Mouse (Mus musculus): ENCODE data around the gene Gm16253. TPM values are rescaled to one million over a fixed set of nuclear protein-coding genes. Genes with fewer than 3 reads are reported as not detected.

The Gm16253 gene
- total RNA-seq, 2 experiments from 2014 or later, result 1.5 TPM

DNA sequence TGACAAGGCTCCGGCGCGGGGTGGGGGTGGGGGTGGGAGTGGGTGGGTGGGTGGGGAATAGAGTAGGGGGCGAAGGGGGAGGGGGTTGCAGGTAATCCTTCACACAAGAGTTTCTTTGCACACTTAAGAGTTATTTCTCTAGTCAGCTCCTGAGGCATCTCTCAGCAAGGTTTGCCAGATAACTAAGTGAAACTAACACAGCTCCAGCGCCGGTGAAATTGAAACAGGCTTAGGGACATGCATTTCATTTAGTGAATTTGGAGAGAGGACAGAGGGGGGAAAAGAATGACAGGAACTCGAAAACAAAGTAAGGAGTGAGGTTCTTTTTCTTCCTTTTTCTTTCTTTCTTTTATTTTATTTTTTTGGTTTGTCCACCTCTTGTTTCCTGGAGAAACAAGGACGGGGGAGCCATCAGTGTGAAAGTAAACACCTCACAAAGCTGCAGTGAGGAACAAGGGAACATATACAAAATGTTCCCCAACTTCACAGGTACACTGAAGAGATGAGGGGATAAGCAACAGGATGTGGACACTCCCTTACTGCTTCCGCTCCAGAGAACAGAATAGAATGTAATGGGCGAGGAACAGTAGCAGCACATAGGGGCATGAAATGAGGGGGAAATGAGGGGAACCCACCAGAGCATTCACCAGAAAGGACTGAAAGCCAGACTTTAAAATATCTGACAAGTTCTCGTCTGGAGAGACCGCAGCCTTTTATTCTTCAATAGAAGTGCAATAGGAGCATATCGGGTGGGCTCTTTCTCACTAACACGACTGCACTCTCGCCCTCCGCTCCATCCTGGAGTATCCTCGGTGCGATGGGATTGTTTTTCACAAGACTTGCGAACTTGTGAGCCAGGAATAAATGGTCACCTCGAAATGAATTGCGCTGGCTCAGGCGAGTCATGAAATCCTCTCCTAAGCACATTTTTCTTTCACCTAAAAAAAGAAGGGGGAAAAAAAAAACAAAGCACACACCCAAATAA, 19.8 kb upstream of the Gm16253 start:
- no peak for DNase-seq (ENCODE audit: low spot score in 2 of 2)

- peak; percentile 100 for DNase-seq (ENCODE audit: low spot score in 2 of 2)
Measured at GRCm38 (mm10) chr3:96557694-96558093, 19.1 kb upstream of the Gm16253 start, which contains the start of gene Txnip. TSS of gene Txnip (plus strand) at chr3:96557957.

- DNase-seq (ENCODE audit: low spot score in 2 of 2), result no peak
Measured at GRCm38 (mm10) chr3:96558159-96558558, 18.6 kb upstream of the Gm16253 start.

DNA sequence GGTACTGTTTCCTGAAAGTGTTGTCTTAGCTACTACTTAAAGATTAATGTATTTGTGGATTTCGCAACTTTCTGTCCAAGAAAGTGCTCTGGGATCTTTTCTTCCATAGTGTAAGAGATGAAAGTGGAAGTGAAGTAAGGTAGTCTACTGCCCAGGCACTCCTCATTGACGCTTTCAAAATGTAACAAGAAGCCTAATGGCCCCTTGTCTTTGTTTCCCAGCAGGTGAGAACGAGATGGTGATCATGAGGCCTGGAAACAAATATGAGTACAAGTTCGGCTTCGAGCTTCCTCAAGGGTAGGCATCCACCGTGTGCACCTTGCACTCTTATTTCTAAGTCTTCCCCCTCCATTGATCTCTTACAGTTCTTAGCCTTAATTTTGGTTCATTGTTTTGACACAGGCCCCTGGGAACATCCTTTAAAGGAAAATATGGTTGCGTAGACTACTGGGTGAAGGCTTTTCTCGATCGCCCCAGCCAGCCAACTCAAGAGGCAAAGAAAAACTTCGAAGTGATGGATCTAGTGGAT, 18.1 kb upstream of the Gm16253 start:
- DNase-seq (ENCODE audit: low spot score in 2 of 2), result no peak

- DNase-seq (ENCODE audit: low spot score in 2 of 2), result no peak
Measured at GRCm38 (mm10) chr3:96559398-96559910, 17.3 kb upstream of the Gm16253 start.

DNA sequence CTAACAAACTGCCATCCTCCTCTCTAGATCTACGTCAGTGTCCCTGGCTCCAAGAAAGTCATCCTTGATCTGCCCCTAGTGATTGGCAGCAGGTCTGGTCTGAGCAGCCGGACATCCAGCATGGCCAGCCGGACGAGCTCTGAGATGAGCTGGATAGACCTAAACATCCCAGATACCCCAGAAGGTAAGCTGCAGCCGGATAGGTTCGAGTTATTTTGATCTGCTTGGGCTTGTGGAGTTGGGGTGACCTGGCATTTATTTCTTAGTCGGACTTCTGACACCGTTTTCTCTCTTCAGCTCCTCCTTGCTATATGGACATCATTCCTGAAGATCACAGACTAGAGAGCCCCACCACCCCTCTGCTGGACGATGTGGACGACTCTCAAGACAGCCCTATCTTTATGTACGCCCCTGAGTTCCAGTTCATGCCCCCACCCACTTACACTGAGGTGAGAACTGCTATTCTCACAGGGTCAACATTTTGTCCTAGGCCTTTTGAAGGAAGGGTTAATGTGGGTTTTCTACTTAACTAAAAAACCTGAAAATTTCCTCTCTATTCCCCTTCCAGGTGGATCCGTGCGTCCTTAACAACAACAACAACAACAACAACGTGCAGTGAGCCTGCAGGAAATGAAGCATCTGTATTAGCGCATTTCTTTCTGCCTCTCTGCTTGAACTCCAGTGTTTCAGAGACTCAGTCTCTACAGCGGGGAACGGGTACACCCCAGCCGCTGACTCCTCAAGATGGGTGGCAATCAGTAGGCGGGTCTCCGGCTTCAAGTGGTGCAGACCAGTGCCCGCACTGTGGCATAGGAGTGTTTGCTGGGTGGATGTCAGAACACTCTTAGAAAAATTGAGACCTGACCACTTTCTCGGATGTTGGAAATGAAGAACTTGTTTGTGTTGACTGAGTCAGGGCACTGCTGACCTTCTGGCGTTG, 16.6 kb upstream of the Gm16253 start:
- no peak for DNase-seq (ENCODE audit: low spot score in 2 of 2)

GRCm38 (mm10) chr3:96560881-96561668, 15.7 kb upstream of the Gm16253 start:
- no peak for DNase-seq (ENCODE audit: low spot score in 2 of 2)

DNA sequence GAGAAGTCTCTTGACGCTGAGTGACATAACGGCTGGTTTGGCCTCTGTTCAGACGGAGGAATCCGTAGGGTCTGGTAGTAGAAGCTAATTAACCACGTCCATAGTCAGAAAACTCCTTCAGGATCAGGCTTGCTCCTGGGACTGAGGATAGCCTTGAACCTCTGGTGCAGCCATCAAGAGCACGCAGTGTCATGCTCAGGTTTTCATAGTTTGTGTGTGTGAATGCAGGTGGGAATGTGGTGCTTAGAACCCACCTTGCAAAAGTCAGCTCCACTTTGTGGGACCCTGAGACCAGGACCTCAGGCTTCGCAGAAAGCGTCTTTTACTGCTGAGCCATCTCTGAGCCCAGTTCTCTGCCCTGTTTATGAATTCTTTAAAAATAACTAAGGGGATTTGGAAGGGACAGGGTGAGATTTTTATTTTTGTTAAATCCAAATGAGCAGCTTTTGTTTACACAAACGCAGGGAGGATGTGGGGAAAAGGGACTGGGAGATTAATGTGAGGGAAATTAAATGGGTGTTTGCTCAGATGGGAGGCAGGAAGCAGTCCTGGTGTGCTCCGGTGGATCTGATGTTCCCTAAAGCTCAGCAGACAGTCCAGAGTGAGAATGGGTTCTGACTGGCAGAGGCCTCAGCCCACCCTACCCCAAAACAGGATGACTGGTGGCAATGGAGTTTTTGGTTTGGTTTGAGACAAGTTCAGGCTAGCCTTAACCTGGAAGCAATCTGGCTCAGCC, 14.7 kb upstream of the Gm16253 start:
- no peak for DNase-seq (ENCODE audit: low spot score in 2 of 2)

GRCm38 (mm10) chr3:96563267-96563666, 13.5 kb upstream of the Gm16253 start:
- DNase-seq (ENCODE audit: low spot score in 2 of 2), result no peak

DNA sequence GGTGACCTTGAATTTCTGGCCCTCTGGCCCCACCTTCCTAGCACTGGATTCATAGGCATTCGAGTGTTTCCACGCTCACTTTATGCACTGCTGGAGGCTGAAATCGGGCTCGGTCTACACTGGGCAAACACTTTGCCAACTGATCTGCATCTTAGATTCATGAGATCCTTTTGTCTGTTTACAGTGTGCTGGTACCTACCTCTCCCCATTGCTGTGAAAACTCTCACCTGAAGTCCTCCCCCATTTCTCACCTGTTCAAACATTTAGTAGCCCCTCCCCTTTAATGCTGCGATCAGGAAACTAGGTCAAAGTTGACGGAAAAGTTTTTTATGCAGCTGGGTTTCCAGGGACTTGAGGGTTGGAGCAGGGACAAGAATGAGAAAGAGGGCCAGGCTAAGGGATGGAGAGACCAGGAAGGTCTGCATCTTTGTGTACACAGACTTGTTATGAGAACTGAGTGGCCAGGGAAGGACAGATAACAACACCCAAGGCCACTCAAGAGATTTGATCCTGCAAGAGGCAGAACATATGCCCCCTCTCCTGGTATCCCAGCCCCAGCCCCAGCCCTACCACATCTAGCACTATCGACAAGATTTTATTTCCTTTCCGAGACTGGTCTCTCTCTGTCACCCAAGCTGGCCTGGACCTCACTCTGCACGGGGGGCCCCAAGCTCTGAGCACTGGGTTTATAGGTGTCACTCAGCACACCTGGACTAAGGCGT, 12.7 kb upstream of the Gm16253 start:
- DNase-seq (ENCODE audit: low spot score in 2 of 2), result no peak

- DNase-seq (ENCODE audit: low spot score in 2 of 2), result no peak
Measured at GRCm38 (mm10) chr3:96564633-96565032, 12.2 kb upstream of the Gm16253 start.

- no peak for DNase-seq (ENCODE audit: low spot score in 2 of 2)
Measured at GRCm38 (mm10) chr3:96565105-96565504, 11.7 kb upstream of the Gm16253 start.

DNA sequence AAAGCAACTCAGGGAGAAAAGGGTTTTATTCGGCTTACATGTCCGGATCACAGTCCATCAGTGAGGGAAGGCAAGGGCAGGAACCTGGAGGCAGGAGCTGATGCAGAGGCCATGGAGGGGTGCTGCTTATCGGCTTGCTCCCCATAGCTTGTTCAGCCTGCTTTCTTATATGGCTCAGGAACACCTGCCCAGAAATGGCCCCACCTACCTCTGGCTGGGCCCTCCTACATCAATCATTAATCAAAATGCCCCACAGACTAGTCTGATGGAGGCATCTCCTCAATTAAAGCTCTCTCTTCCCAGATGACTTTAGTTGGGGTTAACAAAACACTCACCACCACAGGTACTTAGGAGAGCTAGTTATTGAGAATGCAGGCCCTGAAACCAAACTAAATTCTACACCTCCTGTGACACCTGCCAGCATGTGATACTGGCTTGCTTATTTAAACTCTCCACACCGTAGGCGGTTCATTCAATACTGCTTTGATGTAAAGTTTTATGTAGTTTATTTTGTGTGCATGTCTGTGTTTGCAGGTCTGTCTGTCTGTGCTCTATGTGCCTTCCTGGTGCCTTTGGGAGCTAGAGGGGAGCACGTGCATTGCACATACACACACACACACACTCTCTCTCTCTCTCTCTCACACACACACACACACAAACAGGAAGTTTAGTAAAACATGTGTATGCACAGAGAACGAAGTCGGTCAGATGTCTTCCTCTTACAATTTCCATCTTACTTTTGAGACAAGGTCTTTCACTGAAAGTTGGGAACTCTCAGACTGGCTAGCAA, 9.9 kb upstream of the Gm16253 start:
- no peak for DNase-seq (ENCODE audit: low spot score in 2 of 2)

GRCm38 (mm10) chr3:96568605-96569004, 8.2 kb upstream of the Gm16253 start:
- DNase-seq (ENCODE audit: low spot score in 2 of 2), result no peak

- no peak for DNase-seq (ENCODE audit: low spot score in 2 of 2)
Measured at GRCm38 (mm10) chr3:96569506-96569905, 7.3 kb upstream of the Gm16253 start.

- DNase-seq (ENCODE audit: low spot score in 2 of 2), result no peak
Measured at GRCm38 (mm10) chr3:96569966-96570605, 6.7 kb upstream of the Gm16253 start.

DNA sequence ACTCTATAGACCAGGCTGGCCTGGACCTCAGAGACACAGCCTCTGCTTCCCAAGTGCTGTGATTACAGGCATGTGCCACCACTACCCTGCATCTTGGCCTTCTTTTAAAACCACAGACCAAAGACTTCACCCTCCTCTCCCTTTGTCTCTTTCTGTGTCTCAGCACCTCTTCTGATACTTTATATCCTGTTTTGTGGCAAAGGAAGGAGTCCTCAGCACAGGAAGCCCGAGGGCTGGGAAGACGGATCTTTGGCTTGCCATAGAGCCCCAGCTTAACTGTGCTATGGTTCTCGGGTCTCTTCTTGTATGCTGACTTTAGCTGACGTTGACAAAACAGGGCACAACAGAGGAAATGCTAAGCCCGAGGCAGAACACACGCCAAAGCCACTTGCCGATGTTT, 6.1 kb upstream of the Gm16253 start:
- DNase-seq (ENCODE audit: low spot score in 2 of 2), result no peak

GRCm38 (mm10) chr3:96571336-96571735, 5.4 kb upstream of the Gm16253 start:
- DNase-seq (ENCODE audit: low spot score in 2 of 2), result no peak
